Mouse (Mus musculus) C2C12 (cell line): ENCODE results near the gene Castor1.
"Not testable (repeated sequence)": the region's sequence is repeated elsewhere in the genome, so short reads cannot be mapped to it uniquely, and the experiment has no call there.

Experiments
- CTCF ChIP-seq: IDR thresholded peaks from one replicate; pipeline ENCODE4 v1.5.1; 2011; ENCODE audit not compliant: control insufficient read depth, insufficient read depth, insufficient read length
- USF1 ChIP-seq: IDR thresholded peaks from one replicate; pipeline ENCODE4 v1.6.1; 2011; ENCODE audit warnings: low read depth, mild to moderate bottlenecking, control low read depth, moderate library complexity

GRCm38 (mm10) chr11:4185480-4185879, 32.5 kb upstream of the Castor1 start:
- not testable (repeated sequence) for TF ChIP-seq CTCF, USF1
